Mouse (Mus musculus) regulatory T cell (primary cell): ENCODE results near the gene Scamp2.

Experiments
- in situ Hi-C: fragments of 300-600 bp; cut with MboI, MseI; formaldehyde crosslinking; loops from one replicate; pipeline ENCODE4 v1.15.1; 2025; ENCODE audit warnings: high pct_unique_total_duplicates

The Scamp2 gene

GRCm38 (mm10) chr9:57550126-57550862 is 10.4 kb upstream of the Scamp2 start:
- in situ Hi-C loops: no loop called here

- in situ Hi-C loops: no loop called here
Measured at GRCm38 (mm10) chr9:57552139-57552887, 8.4 kb upstream of the Scamp2 start, which contains the start of gene Mpi. Mpi (minus strand) TSS chr9:57552763.

- in situ Hi-C loops: no loop called here
Measured at GRCm38 (mm10) chr9:57553119-57553518, 7.6 kb upstream of the Scamp2 start.

- in situ Hi-C loops: no loop called here
Measured at GRCm38 (mm10) chr9:57554753-57555152, 6.0 kb upstream of the Scamp2 start.

GRCm38 (mm10) chr9:57557215-57557614 is 3.5 kb upstream of the Scamp2 start:
- in situ Hi-C loops: no loop called here

GRCm38 (mm10) chr9:57558625-57559024 is 2.1 kb upstream of the Scamp2 start:
- in situ Hi-C loops: no loop called here

- in situ Hi-C loops: no loop called here
Measured at GRCm38 (mm10) chr9:57559568-57559967, 1.2 kb upstream of the Scamp2 start.

GRCm38 (mm10) chr9:57560263-57560662 is 480 bp upstream of the Scamp2 start:
- in situ Hi-C loops: no loop called here

GRCm38 (mm10) chr9:57561711-57562099 is 962 bp downstream of the Scamp2 start:
- in situ Hi-C loops: no loop called here

- in situ Hi-C loops: no loop called here
Measured at GRCm38 (mm10) chr9:57562896-57563372, 2.2 kb downstream of the Scamp2 start.

GRCm38 (mm10) chr9:57564609-57565008 is 3.9 kb downstream of the Scamp2 start:
- in situ Hi-C loops: no loop called here

- in situ Hi-C loops: no loop called here
Measured at GRCm38 (mm10) chr9:57565741-57566221, 5.0 kb downstream of the Scamp2 start.

GRCm38 (mm10) chr9:57566846-57567245 is 6.1 kb downstream of the Scamp2 start:
- in situ Hi-C loops: no loop called here

- in situ Hi-C loops: no loop called here
Measured at GRCm38 (mm10) chr9:57568500-57568899, 7.8 kb downstream of the Scamp2 start.

GRCm38 (mm10) chr9:57574397-57574796 is 13.7 kb downstream of the Scamp2 start:
- in situ Hi-C loops: no loop called here

GRCm38 (mm10) chr9:57575577-57575976 is 14.8 kb downstream of the Scamp2 start:
- in situ Hi-C loops: no loop called here

GRCm38 (mm10) chr9:57577144-57577849 is 16.6 kb downstream of the Scamp2 start:
- in situ Hi-C loops: no loop called here

GRCm38 (mm10) chr9:57584991-57585390 is 24.2 kb downstream of the Scamp2 start:
- in situ Hi-C loops: no loop called here

GRCm38 (mm10) chr9:57589224-57590126 is 28.7 kb downstream of the Scamp2 start, which contains the start of gene Ulk3:
Ulk3 (plus strand) TSS chr9:57589452.
- in situ Hi-C loops: no loop called here

- in situ Hi-C loops: no loop called here
Measured at GRCm38 (mm10) chr9:57590726-57591125, 30.0 kb downstream of the Scamp2 start.
